Mouse (Mus musculus) inflammation-experienced regulatory T-cells, adult 6 months (primary cell): ENCODE results near the gene Crlf1. TPM values are rescaled to one million over a fixed set of nuclear protein-coding genes. Genes with fewer than 3 reads are reported as not detected.
A peak's percentile ranks its signal among the peaks of the same experiment; 100 is the strongest.

Source experiments
- ATAC-seq: one replicate; pipeline ENCODE4 v1.8.0; 2017
- polyA plus RNA-seq, 3 experiments: library from polyadenylated mRNA; unstranded; fragments of 100-300 nt; shearing (Covaris generic); gene quantifications; one replicate each; pipeline ENCODE4 v1.2.1; 2017

The Crlf1 gene
- polyA plus RNA-seq, 3 experiments from 2014 or later, result not detected

DNA sequence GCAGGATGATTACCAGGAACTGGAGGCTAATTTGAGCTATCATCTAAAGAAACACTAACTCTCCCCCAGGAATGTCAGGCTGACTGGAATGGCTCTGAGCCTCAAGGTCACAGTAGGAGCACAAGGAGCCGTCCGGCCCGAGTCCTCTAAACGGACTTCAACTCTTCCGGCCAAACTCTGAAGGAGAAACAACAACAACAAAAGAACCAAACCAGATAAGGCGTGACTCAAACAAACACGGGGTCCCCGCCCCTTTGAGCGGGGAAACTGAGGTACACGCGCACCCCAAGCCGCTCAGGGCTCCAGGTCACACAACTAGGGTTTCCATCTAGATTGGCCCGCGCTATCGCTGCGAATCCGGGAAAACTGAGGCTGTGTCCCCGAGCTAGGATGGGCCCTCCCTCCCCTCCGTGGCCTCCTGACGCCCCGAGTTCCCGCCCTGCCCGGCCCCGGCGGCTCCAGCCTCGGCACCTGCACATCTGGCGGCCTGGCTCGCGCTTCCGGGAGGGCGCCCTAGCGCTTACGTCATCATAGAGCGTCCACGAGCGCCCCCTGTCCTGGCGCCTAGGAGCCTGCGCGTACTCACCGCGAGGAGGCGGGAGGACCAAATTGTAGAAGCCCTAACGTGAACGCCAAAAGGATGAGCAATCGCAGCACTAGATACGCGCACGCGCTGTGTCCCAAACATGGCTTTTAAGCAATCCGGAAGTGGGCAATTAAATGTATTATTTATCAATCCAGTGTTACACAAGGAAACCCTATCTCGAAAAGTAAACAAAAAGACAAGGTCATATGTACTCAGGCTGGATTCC, 29.8 kb downstream of the Crlf1 start:
- ATAC-seq, result peak; percentile 88

DNA sequence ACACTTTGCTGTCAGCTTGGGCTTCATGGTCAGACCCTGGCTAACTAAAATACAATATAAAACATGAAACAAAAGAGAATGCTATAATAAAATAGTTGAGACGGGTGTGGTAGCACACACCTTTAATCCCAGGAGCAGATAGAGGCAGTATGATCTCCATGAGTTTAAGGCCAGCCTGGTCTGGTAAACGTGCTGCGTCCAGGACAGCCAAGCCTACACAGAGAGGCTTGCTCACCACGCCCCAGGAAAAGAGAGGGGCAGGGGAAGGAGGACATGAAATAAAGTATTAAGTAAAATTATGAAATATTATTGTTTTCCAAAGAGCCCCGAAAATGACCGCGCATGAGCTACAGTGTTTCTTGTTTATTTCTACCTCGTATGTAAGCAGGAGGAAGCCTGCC, 34.2 kb downstream of the Crlf1 start:
- no peak for ATAC-seq

DNA sequence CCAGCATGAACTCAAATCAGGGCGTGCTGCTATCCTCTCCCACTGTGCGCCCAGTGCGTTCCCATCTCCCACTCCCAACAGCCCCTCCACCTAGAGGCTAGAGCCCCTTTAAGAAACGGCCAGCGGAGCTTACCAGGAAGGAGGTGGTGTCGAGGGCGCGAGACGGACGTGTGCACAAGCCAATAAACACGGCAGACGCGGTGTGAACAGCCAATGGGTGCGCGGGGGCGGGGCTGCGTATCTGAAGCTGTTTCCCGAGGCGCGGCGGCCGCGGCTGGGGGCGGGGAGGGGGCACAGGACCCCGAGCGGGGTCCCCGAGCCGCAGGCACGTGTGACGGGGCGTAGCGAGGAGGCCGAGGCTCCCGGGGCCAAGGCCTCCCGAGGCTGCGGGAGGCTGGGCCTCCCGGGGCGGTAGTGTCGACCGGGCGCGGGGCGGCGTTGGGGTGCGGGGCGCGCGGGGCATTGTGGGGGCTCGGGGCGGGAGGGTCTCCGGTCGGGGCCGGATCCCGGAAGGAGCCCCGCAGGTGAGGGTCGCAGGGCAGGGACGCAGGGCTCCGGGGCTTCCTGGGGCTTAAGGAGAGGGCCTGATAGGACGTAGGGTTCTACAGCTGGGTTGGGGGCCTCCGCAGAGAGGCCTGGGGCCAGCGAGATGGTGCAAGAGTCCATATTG, 34.7 kb downstream of the Crlf1 start, which contains the start of the genes Fkbp8 and Kxd1:
Gene Fkbp8, plus strand, starts transcription at position 213 of the 670 bp plus-strand sequence.
Gene Kxd1, minus strand, starts transcription at position 445 of the 670 bp plus-strand sequence.
- ATAC-seq, result peak; percentile 91

DNA sequence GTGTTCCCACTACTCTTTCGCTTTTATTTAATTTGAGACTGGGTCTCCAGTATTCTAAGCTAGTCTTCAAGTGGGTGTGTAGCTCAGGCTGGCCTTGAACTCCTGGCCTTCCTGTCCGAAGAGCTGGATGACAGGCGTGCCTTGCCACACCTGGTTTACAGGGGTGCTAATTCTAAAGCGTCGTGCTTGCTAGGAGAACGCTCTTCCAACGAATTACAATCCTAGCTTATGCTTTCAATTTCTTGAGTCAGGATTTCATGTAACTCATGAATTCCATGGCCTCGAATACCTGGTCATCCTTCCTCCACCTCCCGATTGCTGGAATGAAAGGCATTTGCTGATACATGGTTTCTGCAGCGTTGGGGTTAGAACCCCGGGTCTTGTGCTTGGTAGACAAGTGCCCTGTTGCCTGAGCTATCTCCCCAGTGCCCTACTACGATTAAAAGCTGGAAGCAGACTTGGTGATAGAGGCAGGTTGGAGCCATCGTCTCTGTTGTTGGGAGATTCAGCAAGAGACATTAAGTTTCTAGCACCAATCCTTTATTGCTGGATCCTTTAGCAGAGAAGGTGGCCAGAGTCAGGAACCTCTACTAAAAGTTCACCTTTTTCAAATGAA, 35.3 kb downstream of the Crlf1 start:
- no peak for ATAC-seq

DNA sequence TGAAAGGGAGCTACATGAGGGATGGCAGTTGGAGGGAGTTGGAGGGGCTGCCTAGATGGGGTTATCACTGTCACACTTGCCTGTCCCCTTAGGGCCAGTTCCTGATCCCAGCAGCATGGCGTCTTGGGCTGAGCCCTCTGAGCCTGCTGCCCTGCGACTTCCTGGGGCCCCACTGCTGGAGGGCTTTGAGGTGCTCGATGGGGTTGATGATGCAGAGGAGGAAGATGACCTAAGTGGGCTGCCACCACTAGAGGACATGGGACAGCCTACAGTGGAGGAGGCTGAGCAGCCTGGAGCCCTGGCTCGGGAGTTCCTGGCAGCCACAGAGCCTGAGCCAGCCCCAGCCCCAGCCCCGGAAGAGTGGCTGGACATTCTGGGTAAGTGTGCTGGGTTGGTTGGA, 36.3 kb downstream of the Crlf1 start:
- no peak for ATAC-seq

DNA sequence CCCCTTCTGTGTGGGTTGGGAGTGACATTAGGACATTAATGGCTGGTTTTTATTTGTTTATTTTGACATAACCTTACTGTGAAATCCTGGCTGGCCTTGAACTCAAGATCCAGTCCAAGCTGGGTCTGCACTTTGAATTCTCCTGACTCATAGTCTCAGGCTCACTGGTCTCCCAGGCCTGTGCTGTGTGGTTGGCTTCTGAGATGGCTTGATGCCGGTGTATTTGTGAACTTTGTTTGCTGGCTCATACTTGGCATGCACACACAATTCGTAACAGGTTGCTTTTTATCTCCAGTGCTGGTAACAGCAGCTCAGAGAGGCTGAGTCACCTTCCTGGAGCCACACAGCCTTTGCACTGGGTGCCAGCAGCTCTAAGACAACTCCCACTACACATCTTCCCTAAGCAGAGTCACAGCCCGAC, 36.8 kb downstream of the Crlf1 start:
- ATAC-seq, result no peak

DNA sequence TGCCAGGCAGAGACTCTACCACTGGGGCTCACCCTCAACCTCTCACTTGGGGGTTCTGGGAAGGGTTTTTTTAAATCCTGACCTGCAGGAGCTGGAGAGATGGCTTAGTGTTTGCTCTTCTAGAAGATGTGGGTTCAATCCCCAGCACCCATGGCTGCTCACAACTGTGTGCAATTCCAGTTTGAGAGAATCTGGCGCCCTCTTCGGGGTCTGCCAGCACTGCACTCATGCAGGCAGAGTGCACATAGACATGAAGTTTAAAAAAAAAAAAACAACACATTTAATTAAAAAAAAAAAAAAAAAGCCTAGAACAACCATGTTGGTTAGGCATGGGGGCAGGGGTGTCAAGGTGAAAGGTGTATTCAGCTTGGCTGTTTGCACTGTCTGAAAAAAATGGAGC, 37.4 kb downstream of the Crlf1 start:
- no peak for ATAC-seq

DNA sequence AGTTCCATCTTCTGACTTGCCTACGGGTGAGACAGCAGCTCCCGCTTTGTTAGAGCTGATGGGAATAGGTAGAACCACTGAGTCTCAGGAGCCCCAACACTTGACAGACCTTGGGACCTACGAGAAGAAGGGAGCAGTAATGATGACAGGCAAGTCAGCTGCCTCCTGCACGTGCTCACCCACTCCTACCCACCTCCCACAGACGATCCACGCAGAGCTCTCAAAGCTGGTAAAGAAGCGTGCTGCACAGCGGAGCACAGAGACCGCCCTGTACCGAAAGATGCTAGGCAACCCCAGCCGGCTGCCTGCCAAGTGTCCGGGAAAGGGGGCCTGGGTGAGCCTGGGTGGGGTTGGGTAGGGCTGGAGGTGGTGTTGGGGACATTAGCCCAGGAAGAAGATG, 41.3 kb downstream of the Crlf1 start:
- no peak for ATAC-seq

DNA sequence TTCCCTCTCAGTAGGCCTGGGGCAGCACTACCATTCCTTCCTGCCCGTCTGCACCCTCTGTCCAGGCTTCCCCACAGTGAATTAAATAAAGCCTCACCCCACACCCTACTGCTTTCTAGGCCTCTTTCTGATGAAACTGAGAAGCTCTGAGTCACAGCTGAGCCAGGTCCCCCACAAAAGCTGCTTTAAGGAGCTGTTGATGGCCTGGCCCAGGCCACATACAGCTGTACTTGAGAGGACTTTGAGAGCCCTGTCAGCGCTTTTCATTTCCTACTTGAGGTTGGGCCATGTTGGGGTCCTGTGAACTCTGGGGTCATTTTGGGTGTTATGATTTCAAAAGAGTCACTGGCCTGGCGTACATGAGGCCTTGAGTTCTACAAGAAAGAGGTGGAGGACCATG, 42.3 kb downstream of the Crlf1 start:
- no peak for ATAC-seq

DNA sequence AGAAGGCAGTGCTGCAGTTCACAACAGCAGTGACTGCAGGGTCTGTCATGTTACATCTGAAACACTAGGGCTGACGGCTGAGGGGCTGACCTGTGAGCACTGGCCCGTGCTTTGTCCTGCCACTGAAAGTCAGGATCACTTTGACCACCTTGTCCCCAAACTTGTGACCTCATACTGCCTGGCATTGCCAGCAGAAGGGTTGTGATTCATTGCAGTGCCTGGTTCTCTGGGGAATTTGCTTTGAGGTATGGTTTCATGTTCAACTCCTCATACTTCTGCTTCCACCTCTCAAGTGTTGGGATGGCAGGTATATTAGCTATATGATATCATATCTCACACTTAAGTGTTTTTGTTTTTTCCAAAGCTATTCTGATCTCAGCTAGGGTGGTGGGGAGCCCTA, 42.7 kb downstream of the Crlf1 start:
- ATAC-seq, result no peak

DNA sequence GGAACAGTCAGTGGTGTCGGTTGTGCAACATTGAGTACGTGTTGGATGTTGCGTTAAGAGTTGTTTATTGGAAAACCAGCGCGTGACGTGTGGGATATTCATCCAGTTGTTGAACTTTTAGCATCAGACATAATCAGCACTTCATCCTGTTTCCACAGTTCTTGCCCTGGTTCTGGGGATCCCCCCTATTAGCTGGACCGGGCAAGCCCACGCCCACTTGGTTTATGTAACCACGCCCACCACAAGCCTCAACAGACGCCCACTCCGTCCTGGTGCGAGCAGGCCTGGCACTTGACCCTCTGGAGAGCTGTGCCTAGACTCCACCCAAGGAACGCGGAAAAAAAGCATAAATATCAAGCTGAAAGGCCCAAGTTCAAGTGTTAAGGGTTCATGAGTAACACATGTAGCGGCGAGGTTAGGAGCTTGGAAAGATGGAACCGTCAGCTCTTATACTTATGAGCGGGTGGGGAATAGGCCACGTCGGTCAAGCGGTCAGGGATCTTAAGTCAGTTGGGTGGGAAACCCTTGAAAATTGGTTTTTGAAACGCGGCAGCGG, 45.1 kb downstream of the Crlf1 start:
- ATAC-seq, result no peak

DNA sequence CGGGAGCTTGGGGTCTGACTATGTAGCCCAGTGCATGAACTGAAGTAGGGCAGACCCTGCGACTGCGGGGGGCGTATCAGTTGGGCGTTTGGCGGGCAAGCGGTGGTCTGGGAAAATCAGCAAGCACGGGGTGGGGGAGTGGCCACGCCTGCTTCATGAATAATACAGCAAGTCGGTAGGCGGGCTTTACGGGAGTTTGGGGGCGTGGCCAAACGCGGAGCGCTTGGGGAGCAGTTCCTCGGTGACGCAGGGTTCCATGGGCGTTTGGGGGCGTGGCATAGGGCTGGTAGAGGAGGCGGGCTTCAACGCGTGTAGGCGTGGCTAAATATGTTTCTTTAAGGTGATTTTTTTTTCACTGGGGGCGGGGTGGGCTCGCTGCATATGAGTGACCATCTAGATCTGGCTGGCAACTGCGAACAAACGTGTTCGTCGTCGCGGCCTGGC, 45.7 kb downstream of the Crlf1 start:
- peak; percentile 73 for ATAC-seq

DNA sequence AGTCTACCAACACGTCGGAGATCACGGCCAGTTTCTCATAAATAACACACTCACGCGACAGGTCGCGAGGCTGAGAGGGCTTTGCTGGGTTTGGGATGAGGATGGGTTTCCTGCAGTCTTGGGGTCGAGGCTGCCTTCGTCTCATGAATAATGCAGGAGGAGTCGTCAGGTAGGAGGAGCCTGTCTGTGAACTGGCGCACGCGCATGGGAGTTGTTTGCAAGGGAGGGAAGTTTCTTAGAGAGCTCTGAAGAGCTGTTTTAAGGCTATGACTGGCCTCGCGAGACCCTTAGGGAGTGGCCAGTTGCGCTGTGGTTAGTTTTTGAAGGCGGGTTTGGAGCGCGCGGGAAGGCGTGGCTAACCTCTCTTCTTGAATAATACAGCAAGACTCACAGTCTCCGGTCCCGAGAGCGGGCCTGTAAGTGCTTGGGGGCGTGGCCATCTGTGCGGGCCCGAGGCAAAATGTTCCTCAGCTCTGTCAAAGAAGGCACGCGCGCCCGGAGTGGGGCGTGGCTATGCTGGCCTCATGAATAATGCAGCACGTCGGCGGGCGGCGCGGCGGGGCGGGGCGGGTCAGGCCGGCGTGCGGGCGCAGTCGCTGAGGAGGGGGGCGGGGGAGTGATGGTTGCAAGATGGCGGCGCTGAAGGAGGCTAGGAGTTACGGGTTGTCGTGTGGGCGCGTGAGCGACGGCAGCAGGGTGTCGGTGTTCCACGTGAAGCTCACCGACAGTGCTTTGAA, 46.3 kb downstream of the Crlf1 start, which contains the start of gene Ell:
Gene Ell, plus strand, starts transcription at position 381 of the 737 bp plus-strand sequence.
- ATAC-seq, result peak; percentile 78

DNA sequence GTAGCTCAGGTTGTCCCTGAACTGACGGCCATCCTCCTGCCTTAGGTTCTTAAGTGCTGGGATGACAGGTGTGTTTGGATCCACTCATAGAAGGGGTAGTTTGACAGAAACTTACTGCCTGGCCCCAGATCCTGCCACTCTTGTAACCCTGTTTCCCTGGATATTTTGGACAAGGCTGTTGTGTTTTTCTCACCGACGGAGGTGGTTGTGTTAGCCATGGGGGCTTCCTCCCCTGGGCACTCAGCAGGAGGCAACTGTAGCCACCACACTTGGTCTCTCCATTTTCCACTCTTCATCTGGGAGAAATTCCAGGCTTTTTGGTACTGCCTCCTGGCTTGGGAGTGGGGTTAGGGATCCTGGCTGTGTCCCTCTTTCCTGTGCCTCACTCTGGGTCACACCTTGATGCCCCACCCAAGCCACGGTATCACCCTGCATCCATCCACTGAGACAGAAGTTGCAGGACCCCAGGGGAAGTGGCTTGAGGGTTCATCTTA, 47.1 kb downstream of the Crlf1 start:
- ATAC-seq, result no peak

DNA sequence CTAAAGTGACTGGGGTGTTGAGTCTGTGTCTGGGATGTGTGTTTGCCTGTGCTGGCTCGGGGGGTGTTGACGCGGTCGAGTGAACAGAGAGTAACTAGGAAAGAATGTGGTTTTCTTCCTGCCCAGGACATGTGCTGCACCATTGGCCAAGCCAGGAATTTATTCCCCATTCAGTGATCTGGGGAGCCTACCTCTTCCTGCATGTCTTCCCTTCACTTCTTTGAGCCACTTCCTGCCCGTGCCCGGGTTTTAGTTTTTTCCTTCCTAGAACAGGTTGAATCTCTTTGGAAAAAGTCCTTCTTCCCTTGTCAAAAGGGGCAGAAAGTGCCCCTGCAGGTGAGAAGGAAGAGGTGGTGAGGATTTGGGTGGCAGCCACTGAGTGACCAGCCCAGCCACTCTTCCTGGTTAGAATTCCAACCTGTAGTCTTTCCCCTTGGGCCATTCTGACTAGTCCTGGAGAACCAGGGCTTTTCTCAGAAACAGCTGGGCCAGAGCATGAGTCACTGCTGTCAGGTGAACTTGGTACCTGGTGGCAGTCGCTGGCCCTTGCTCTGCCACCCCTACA, 47.6 kb downstream of the Crlf1 start:
- ATAC-seq, result no peak

DNA sequence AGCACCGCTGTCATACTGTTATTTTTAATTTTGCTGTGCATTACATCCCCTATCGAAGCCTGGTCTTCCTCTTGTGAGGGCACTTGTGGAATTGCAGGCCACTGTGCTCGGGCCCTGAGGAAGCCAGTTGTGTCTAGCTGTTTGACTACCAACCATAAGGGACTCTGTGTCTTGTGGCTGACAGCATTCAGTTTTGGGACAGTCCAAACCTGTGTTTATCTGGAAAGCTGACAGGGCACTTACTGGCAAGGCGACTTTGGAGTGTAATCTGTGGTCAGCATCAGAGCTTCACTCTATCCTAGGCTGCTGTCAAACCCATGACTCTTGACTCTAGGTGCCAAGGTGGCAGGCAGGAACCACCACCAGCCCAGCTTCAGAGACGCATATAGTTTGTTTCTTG, 48.1 kb downstream of the Crlf1 start:
- ATAC-seq, result no peak

DNA sequence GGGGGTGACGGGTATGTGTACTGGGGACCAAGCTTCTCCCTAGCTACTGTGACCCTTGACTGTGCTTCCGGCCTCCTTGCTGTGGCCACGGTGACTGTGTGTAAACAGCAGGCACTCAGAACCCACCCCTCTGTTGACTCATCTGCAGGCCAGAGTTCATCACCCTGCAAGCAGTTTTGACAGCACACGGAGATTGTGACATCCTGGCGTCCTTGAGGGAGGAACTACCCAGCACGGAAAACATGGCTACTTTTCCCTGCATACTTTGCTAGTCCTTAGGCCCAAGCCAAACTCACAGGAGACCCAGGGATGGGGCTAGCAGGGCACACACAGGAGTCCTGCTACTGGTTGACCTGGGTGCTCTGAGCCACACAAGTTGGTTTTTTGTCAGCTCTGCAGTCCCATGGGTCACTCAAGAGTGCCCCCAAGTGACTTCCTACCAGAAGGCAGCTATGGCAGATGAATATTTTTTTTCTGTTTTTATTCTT, 51.3 kb downstream of the Crlf1 start:
- ATAC-seq, result no peak

DNA sequence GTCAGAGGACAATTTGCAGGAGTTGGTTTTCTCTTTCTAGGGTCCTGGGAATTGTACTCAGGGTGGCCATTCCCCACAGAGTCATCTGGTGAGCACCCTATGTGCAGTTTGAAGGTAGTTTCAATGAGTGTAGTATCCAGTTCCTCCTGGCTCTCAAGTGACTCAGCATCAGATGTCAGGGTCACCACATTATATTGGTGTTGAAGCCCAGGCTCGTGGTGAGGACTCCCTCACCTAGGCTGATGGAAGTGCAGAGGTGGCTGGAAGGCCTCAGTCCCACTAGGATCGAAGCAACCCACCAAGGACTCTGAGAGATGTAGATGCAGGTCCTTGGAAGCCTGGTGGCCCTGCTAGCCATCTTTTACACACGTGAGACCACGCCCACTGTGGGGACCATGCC, 53.5 kb downstream of the Crlf1 start:
- no peak for ATAC-seq

DNA sequence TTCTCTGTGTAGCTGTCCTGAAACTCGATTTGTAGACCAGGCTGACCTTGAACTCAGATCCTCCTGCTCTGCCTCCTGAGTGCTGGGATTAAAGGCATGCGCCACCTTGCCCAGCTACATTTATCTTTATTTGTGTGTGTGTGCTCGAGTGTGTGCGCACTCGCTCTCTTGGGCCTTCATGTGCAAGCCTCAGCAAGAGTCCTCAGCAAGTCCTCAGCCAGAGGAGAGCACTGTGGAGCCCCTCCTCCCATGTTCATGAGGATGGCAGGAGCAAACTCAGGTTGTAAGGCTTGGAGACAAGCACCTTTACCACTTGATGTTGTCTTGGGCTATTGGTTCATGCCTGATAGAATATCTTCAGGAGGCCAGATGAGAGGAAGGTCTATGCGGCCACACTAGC, 54.8 kb downstream of the Crlf1 start:
- ATAC-seq, result no peak

DNA sequence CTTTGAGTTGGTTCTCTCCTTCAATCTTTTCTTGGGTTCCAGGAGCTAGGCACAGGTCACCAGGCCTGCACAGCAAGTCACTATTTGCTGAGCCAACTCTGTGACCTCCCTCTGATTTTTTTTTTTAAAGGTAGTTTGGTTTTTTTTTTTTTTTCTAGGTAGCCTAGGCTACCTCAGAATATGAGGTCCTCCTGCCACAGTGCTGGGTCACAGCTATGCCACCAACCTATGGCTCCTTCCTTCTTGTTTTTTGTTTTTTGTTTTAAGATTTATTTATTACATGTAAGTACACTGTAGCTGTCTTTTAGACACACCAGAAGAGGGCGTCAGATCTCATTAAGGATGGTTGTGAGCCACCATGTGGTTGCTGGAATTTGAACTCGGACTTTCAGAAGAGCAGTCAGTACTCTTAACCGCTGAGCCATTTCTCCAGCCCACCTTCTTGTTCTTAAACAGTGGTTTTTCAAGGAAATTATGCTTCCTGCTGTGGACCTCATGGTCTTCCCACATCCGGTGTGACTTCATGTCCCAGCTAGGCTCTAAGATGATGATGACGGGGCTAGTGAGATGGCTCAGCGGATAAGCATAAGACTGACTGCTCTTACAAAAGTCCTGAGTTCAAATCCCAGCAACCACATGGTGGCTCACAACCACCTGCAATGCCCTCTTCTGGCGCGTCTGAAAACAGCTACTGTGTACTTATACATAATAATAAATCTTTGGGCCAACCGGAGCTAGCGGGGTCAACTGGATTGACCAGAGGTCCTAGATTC, 56.6 kb downstream of the Crlf1 start:
- peak; percentile 82 for ATAC-seq
